Mouse (Mus musculus) liver, postnatal 0 days (tissue): ENCODE measurements at regions not wholly inside any gene's neighbourhood (a gene's known extent, or its start where the extent isn't known, plus 50 kb on each side); places are given as distances from the start of the nearest gene placed in this dataset.
"Not testable (repeated sequence)": the region's sequence is repeated elsewhere in the genome, so short reads cannot be mapped to it uniquely, and the experiment has no call there.

Experiments
- ATAC-seq: fragments of 200-750 bp; cut with Nextera tagmentation; 2 replicates; pipeline ENCODE4 v1.8.0; 2017; ENCODE audit warnings: mild to moderate bottlenecking, moderate library complexity
- DNase-seq: peaks from one replicate; pipeline ENCODE4 v3.0.0-alpha.2; 2016
- H3K27ac ChIP-seq: fragments of 300-500 bp; sonication (generic); 2 replicates; pipeline ENCODE4 v1.5.1; 2014; ENCODE audit warnings: antibody characterized with exemption, moderate library complexity, mild to moderate bottlenecking, low read depth
- H3K27me3 ChIP-seq: fragments of 300-500 bp; sonication (generic); 2 replicates; pipeline ENCODE4 v1.6.1; 2014; ENCODE audit warnings: low read length, control low read depth, mixed read lengths; ENCODE audit not compliant: insufficient read depth
- H3K36me3 ChIP-seq: fragments of 300-500 bp; sonication (generic); replicated peaks from 2 replicates; pipeline ENCODE4 v1.6.1; 2014; ENCODE audit warnings: mild to moderate bottlenecking, control low read depth, low read length, moderate library complexity, mixed read lengths; ENCODE audit not compliant: insufficient read depth
- H3K4me1 ChIP-seq: fragments of 300-500 bp; sonication (generic); 2 replicates; pipeline ENCODE4 v1.6.1; 2014; ENCODE audit warnings: antibody characterized with exemption, mild to moderate bottlenecking, control low read depth; ENCODE audit not compliant: insufficient read depth
- H3K4me2 ChIP-seq: fragments of 300-500 bp; sonication (generic); 2 replicates; pipeline ENCODE4 v1.6.1; 2014; ENCODE audit warnings: low read depth, mild to moderate bottlenecking, low read length, moderate library complexity, mixed read lengths
- H3K4me3 ChIP-seq: fragments of 300-500 bp; sonication (generic); 2 replicates; pipeline ENCODE4 v1.5.1; 2014; ENCODE audit warnings: low read depth, low read length
- H3K9ac ChIP-seq: fragments of 300-500 bp; sonication (generic); replicated peaks from 2 replicates; pipeline ENCODE4 v1.6.1; 2014; ENCODE audit warnings: mild to moderate bottlenecking, moderate library complexity
- H3K9me3 ChIP-seq: fragments of 300-500 bp; sonication (generic); 2 replicates; pipeline ENCODE4 v1.6.1; 2016; ENCODE audit warnings: mild to moderate bottlenecking, control low read depth, low read length, mixed read lengths
- CTCF ChIP-seq: sonication (generic); IDR thresholded peaks from 2 replicates; pipeline ENCODE4 v1.5.1; 2016; ENCODE audit warnings: antibody characterized with exemption, low read depth
- EP300 ChIP-seq: IDR thresholded peaks from 2 replicates; pipeline ENCODE4 v1.6.1; 2016; ENCODE audit warnings: antibody characterized with exemption, low read depth, mild to moderate bottlenecking
- WGBS: fragments of 180-500 bp; shearing (Covaris S2); extraction: QIAGEN DNeasy Blood & Tissue Kit; methylation state at CpG from one replicate; pipeline ENCODE4 v1.1.7; 2014; ENCODE audit not compliant: insufficient replicate concordance; 5-methylcytosine and 5-hydroxymethylcytosine counted together

DNA sequence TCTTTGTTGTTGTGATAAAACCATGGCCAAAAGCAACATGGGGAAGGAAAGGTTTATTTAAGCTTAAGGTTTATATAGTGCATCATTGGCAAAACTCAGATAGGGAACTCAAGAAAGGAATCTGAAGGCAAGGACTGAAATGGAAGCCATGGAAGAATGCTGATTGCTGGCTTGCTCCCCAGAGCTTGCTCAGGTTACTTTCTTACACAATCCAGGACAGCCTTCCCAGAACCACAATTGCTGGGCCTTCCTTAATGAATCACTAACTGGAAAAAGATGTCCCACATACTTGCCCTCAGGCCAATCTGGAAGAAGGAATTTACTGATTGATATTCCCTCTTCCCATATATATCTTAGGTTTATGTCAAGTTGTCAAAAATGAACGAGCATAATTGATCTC lies 310.8 kb downstream of the Gxylt1 start:
- no peak for TF ChIP-seq CTCF
- TF ChIP-seq EP300, result no peak
- H3K9ac ChIP-seq, result no peak overlapping the region
- ATAC-seq (no peak), DNase-seq (no peak)
- no peak overlapping the region for H3K4me3 ChIP-seq
- H3K4me1 ChIP-seq, result no peaks in the 10 kb centered on the region
- no peaks in the 10 kb centered on the region for H3K36me3 ChIP-seq
- H3K9me3 ChIP-seq, result no peaks in the 10 kb centered on the region
- WGBS, result 63% methylated on average over 1 of the region's 1 CpGs
- no peaks in the 10 kb centered on the region for H3K27me3 ChIP-seq
- no peak overlapping the region for H3K27ac ChIP-seq
- no peak overlapping the region for H3K4me2 ChIP-seq

DNA sequence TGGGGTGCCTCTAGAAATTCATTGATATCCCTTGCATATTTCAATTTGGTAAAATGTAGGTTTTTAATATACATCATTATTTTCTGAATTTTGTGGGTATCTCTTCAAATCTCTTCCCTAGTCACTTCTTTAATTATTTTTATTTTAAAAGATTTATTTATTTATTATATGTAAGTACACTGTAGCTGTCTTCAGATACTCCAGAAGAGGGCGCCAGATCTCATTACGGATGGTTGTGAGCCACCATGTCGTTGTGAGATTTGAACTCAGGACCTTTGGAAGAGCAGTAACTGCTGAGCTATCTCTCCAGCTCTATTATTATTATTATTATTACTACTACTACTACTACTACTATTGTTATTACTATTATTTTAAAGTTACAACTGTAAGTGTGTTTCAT lies 324.1 kb downstream of the Gxylt1 start:
- not testable (repeated sequence) for H3K4me2 ChIP-seq, ATAC-seq, H3K27me3 ChIP-seq, H3K4me3 ChIP-seq, H3K9ac ChIP-seq, H3K27ac ChIP-seq, DNase-seq, H3K36me3 ChIP-seq, H3K4me1 ChIP-seq, H3K9me3 ChIP-seq
- WGBS, result 75% methylated on average over 3 of the region's 3 CpGs

DNA sequence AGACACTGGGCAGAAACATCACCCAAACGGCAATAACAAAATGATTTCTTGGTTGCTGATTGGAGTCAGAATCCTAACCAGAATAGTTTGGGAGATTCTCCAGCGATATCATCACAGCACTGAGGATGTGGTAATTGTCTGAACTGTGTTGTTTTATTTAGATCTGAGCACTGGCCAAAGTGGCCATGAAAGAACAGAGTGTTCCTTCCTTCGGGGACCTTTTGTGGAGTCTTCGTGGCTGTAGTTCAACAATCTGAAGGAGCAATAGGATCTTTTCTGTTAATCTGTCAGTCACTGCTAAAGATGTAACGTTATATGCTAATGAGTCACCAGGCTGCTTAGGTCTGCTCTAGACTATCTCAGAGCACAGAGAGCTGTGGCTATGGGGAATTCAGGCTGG lies 328.8 kb downstream of the Gxylt1 start:
- no peak for ATAC-seq
- Histone ChIP-seq H3K4me2 (no peak overlapping the region), H3K27me3 (no peaks in the 10 kb centered on the region), H3K4me3 (no peak overlapping the region), H3K9me3 (no peaks in the 10 kb centered on the region), H3K4me1 (no peaks in the 10 kb centered on the region), H3K9ac (no peak overlapping the region), H3K27ac (no peak overlapping the region), H3K36me3 (no peaks in the 10 kb centered on the region)
- no peak for DNase-seq
- no peak for TF ChIP-seq EP300
- TF ChIP-seq CTCF, result no peak
- WGBS, result 74% methylated on average over 5 of the region's 5 CpGs

DNA sequence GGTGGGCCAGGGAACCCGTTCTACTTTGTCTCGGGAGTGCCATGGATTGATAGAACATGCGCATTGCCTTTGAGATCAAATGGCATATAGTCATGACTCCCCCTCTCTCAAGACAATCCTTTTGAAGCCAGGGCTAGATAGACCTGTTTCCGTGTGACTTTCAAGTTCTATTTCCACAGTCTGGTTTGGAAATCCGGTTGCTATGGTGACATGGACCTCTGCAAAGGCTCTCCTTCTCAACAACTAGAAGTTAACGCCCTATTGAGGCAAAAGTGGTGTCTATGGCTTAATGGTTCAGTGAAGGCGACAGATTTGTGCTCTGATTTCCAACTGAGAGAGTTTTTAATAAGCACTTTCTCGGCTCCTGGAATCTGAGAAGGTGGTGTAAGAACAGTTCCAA lies 371.2 kb downstream of the Gxylt1 start:
- no peak for TF ChIP-seq CTCF
- no peak for TF ChIP-seq EP300
- Histone ChIP-seq H3K9ac (no peak overlapping the region), H3K4me3 (no peak overlapping the region), H3K27ac (no peak overlapping the region), H3K36me3 (no peaks in the 10 kb centered on the region), H3K9me3 (no peaks in the 10 kb centered on the region), H3K27me3 (no peaks in the 10 kb centered on the region), H3K4me2 (no peak overlapping the region), H3K4me1 (no peaks in the 10 kb centered on the region)
- 72% methylated on average over 8 of the region's 8 CpGs for WGBS
- ATAC-seq (no peak), DNase-seq (no peak)

DNA sequence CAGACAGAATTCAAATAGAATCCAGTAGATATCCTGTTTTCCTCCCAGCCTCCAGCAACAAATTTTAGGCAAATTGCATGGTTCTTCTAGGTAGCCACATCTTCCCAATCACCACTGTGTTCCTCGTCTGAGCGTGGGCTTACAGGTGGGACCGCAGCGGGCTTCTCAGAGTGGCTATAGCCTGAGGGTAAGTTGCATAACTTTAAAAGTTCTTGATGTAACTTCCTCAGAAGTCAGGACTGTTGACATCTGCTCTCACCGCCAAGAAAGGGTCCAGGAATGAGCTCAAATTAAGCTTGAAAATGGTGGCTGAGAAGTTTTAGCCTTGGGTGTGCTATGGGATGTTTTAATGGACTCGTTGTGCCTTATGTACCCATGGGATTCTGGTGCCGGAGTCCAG lies 377.7 kb downstream of the Gxylt1 start:
- TF ChIP-seq EP300 (no peak), CTCF (no peak)
- Histone ChIP-seq H3K4me2 (no peak overlapping the region), H3K36me3 (no peaks in the 10 kb centered on the region), H3K9me3 (no peaks in the 10 kb centered on the region), H3K9ac (no peak overlapping the region), H3K4me3 (no peak overlapping the region), H3K27me3 (no peaks in the 10 kb centered on the region), H3K4me1 (no peaks in the 10 kb centered on the region), H3K27ac (no peak overlapping the region)
- WGBS, result 71% methylated on average over 7 of the region's 7 CpGs
- ATAC-seq (no peak), DNase-seq (no peak)

DNA sequence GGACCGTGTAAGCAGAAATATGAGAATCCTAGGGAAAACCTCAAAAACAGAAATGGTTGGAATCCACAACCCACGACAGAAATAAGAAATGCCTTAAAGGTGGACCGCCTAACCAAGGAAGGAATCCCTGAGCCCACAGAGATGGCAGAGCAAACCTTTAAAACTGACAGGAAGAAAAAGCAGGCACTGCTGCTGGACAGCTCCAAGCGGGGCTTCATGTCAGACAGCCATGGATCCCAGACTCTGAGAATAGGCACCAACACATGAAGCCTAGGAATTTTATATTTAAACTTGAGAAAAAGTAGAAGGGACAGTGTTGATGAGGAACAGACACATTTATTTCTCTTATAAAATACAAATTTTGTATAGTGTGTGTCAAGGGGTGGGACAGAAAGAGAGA lies 379.1 kb downstream of the Gxylt1 start:
- H3K27me3 ChIP-seq, result no peaks in the 10 kb centered on the region
- DNase-seq, result no peak
- 66% methylated on average over 4 of the region's 4 CpGs for WGBS
- no peak overlapping the region for H3K27ac ChIP-seq
- H3K4me3 ChIP-seq, result no peak overlapping the region
- ATAC-seq, result no peak
- no peak overlapping the region for H3K4me2 ChIP-seq
- H3K9me3 ChIP-seq, result no peaks in the 10 kb centered on the region
- H3K36me3 ChIP-seq, result no peaks in the 10 kb centered on the region
- no peak overlapping the region for H3K9ac ChIP-seq
- H3K4me1 ChIP-seq, result no peaks in the 10 kb centered on the region
- no peak for TF ChIP-seq CTCF
- no peak for TF ChIP-seq EP300

DNA sequence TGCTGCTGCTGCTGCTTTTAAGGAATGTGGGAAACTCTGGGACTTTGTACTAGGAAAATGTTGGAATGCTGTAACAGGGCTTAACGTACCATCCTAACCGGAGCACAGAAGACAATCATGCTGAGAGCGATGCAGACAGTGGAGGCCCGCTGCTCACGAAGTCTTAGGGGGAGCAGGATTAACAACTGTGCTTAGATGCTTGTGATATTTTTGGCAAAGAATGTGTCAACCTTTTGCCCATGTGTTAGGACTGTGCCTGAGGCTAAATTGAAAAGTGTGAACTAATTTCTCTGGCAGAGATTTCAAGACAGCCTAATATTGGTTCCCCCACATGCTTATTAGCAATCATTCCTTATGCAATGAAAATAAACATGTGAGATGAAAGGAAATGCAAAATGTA lies 398.5 kb downstream of the Gxylt1 start:
- 83% methylated on average over 5 of the region's 5 CpGs for WGBS
- no peak for TF ChIP-seq EP300
- TF ChIP-seq CTCF, result no peak
- ATAC-seq, result no peak

More for the DNA sequence above, 398.5 kb downstream of the Gxylt1 start:
- Histone ChIP-seq H3K27me3 (no peaks in the 10 kb centered on the region), H3K9ac (no peak overlapping the region), H3K4me1 (no peaks in the 10 kb centered on the region), H3K4me3 (no peak overlapping the region), H3K9me3 (no peaks in the 10 kb centered on the region), H3K4me2 (no peak overlapping the region), H3K36me3 (no peaks in the 10 kb centered on the region), H3K27ac (no peak overlapping the region)
- no peak for DNase-seq
